Comparison of ENCODE assay signal across 7 mouse cellular contexts in the genomic region with DNA sequence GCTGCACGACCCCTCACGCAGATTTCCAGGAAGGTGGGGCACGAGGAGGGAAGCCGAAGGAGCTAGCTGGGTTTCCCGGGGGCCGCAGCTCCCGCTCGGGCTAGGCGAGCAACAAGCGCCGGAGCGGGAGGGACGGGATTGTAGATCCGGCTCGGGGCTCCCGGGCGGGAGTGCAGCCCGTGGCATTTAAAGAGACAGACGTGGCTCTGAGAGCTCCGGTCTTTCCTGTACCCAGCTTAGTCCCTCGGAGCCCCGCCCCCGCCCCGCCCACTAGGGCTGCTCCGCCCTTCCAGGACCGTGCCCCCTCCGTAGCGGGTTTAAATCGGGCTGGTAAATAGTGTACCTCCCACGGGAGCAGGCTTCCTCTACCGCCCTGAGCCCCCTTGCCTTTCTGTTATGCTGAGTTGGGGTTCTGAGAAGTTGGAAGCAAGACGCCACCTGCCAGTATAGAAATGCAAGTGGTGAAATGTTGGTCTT. TPM values are rescaled to one million over a fixed set of nuclear protein-coding genes. Genes with fewer than 3 reads are reported as not detected.
A peak's percentile ranks its signal among the peaks of the same experiment; 100 is the strongest.
DNase-seq lines count a peak whose midpoint lies in the region; ATAC-seq and TF ChIP-seq lines count a peak whose summit lies in the region.

No protein-coding gene starts in this region.

- 0 out of 2 replicates have a peak, but pooled peaks cover 4% of the 10 kb centered on the region for H3K4me1 ChIP-seq in embryonic fibroblast, embryonic 13.5 days (ENCODE audit: control insufficient read depth, insufficient read depth, low read length)
- 0 out of 2 replicates have a peak, but pooled peaks cover 8% of the 10 kb centered on the region for H3K4me1 ChIP-seq in heart, embryonic 11.5 days (ENCODE audit: control insufficient read depth, insufficient read depth, low read length)
- H3K4me1 ChIP-seq in kidney, embryonic 16.5 days (ENCODE audit: insufficient read depth, low read length) = peaks cover 22% of the 10 kb centered on the region

- no peak for TF ChIP-seq CTCF in embryonic fibroblast, embryonic 13.5 days (IDR thresholded peaks at IDR 0.05; ENCODE audit: borderline replicate concordance, insufficient read depth, low read length)

- no peaks in the 10 kb centered on the region for H3K27me3 ChIP-seq in heart, embryonic 11.5 days (ENCODE audit: control insufficient read depth, insufficient read depth, low read length)
- no peaks in the 10 kb centered on the region for H3K27me3 ChIP-seq in kidney, embryonic 16.5 days (ENCODE audit: insufficient read depth, low read length)

- DNase-seq in brain, adult 2 months (ENCODE audit: low read depth, low spot score) = peak; percentile 87
- DNase-seq in liver = peak; percentile 91
- DNase-seq in monocyte, adult 2 months (ENCODE audit: low read depth in 1 of 2, low spot score in 2 of 2) = peak; percentile 30 to 73
- peak; percentile 69 to 80 for DNase-seq in spleen, postnatal 14 days (ENCODE audit: low spot score in 2 of 2)

- no peaks in the 10 kb centered on the region for H3K36me3 ChIP-seq in heart, embryonic 11.5 days (ENCODE audit: control insufficient read depth, insufficient read depth, low read length)
- peaks cover 9% of the 10 kb centered on the region; the same call in 1 of the 2 replicates for H3K36me3 ChIP-seq in kidney, embryonic 16.5 days (ENCODE audit: insufficient read depth, low read length)

- H3K4me3 ChIP-seq in embryonic fibroblast, embryonic 13.5 days (ENCODE audit: insufficient read depth, low read length) = peak overlapping the region; percentile 87
- H3K4me3 ChIP-seq in heart, embryonic 11.5 days (ENCODE audit: low read depth, low read length) = peak overlapping the region; percentile 83
- H3K4me3 ChIP-seq in kidney, embryonic 16.5 days (ENCODE audit: low read length) = peak overlapping the region; percentile 89

- TF ChIP-seq POLR2A in embryonic fibroblast, embryonic 13.5 days (IDR thresholded peaks at IDR 0.05; ENCODE audit: low read depth, low read length) = peak; percentile 50; the same call in 1 of the 2 replicates

- H3K27ac ChIP-seq in embryonic fibroblast, embryonic 13.5 days (ENCODE audit: insufficient read depth, low read length) = peak overlapping the region; percentile 31
- peak overlapping the region; percentile 74; the same call in 1 of the 2 replicates for H3K27ac ChIP-seq in heart, embryonic 11.5 days (ENCODE audit: low read depth, low read length)
- H3K27ac ChIP-seq in kidney, embryonic 16.5 days (ENCODE audit: low read length) = peak overlapping the region; percentile 97

- H3K4me2 ChIP-seq in heart, embryonic 11.5 days = peak overlapping the region; percentile 99
- peak overlapping the region; percentile 98 for H3K4me2 ChIP-seq in kidney, embryonic 16.5 days (replicated peaks; ENCODE audit: low read depth, low read length)

- ATAC-seq in heart, embryonic 11.5 days (replicated peaks; ENCODE audit: insufficient number of reproducible peaks, low FRiP score, low TSS enrichment) = peak; percentile 85
- ATAC-seq in kidney, embryonic 16.5 days (ENCODE audit: low FRiP score, low TSS enrichment) = peak; percentile 95

- under 1% methylated on average over 32 of the region's 32 CpGs for WGBS in heart, embryonic 11.5 days (ENCODE audit: insufficient replicate concordance)
- under 1% methylated on average over 32 of the region's 32 CpGs for WGBS in kidney, embryonic 16.5 days

- H3K9me3 ChIP-seq in heart, embryonic 11.5 days (replicated peaks; ENCODE audit: control insufficient read depth, low read length) = no peaks in the 10 kb centered on the region
- no peaks in the 10 kb centered on the region for H3K9me3 ChIP-seq in kidney, embryonic 16.5 days (ENCODE audit: low read length)

- H3K9ac ChIP-seq in heart, embryonic 11.5 days (ENCODE audit: low read depth, low read length) = peak overlapping the region; percentile 79
- H3K9ac ChIP-seq in kidney, embryonic 16.5 days (replicated peaks; ENCODE audit: low read length) = peak overlapping the region; percentile 89

RNA-seq across cellular contexts. Expression of a gene that starts 28.8 kb away (rescaled TPM):
- 12.1 and 18.2 TPM in 2 replicates for polyA plus RNA-seq in embryonic fibroblast, embryonic 13.5 days (2011; ENCODE audit: insufficient read length, low read depth, missing spikeins)
- polyA plus RNA-seq in heart, embryonic 11.5 days (2014; fragmentation: Nextera tagmentation; extraction: Ambion mirVana) = 13.0 and 14.8 TPM in 2 replicates
- 26.5 and 28.2 TPM in 2 replicates for polyA plus RNA-seq in kidney, embryonic 16.5 days (2015; fragmentation: Nextera tagmentation; extraction: Ambion mirVana)

Comparison
In these comparisons a context has a peak if more than half of its experiments do, and no peak if none do; other contexts are left out.
1. Peak in every context shown above with its lines: DNase-seq, ATAC-seq, H3K4me3 ChIP-seq and H3K27ac ChIP-seq.
2. H3K27ac ChIP-seq: peak in every context shown above with its lines; median percentile 97 in kidney, embryonic 16.5 days; 74 in heart, embryonic 11.5 days; 31 in embryonic fibroblast, embryonic 13.5 days.